Mouse (Mus musculus) cerebellum, adult 9-10 months (tissue): ENCODE measurements at regions not wholly inside any gene's neighbourhood (a gene's known extent, or its start where the extent isn't known, plus 50 kb on each side); places are given as distances from the start of the nearest gene placed in this dataset.
"Not testable (repeated sequence)": the region's sequence is repeated elsewhere in the genome, so short reads cannot be mapped to it uniquely, and the experiment has no call there.

Experiments
- DNase-seq: peaks from one replicate; pipeline ENCODE4 v3.0.0; 2022

DNA sequence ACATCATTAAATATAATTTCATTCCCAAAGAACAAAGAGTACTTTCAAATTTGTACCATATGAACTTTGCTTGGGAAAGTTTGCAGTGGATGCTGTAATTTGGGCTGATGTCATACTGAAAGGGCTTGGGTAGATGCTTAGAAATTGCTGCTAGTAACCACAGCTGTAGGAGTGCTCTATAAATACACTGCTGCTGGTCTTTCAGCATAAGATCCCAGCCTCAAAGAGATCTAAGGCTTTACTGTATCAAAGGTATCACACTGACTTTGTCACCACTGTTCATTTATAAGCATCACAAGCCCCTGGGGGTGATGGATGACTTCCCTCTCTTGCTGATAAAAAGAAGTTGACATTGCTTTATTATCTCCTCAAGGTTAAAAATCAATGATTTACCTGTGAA lies 497.2 kb downstream of the Pla2g4a start:
- DNase-seq = no peak

DNA sequence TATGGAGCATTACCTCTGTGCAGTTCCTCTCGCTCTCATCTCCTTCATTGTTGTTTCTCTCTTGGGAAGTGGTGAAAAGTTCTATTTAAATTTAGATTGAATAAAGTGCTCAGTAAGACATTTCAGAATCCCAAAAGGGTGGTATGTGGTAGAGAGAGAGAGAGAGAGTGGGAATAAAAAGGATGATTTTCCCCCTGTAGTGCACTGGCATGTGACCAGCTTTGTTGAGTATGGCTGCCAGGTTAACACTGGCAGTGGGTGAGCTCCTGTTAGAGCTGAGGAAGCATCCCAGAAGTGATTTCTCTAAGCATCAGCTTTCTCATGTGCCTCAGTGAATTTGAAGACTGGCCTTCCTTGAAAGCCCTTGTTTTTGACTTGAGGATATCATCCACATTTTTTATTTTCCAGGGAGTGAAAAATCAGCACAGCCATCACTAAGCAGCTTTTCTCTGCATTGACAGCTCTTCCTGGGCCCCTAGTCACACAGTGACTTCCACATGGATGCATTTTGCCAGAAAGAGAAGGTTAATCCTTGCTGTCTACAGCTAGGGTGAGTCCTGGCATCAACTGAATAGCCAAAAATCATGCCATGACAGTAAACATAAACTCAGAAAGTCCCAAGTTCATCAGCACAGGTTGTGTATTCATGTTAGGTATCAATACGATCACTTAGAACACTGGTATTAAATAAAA lies 511.1 kb downstream of the Pla2g4a start:
- DNase-seq = no peak

DNA sequence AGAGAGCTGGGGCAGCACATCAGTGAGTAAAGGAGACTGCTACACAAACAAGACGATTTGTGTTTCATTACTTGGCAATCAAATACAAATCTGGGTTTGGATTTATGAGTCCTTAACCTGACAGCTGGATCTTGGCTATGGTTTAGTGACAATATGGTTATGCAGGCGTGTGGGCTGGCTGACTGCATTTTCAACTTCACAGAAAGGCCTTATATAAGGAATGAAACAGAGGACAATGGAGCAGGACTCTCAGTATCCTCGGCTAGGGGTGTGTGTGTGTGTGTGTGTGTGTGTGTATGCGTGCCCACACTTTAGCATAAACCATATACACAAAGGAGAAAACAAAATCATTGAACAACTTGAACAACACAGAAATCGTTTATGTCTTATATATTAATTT lies 512.6 kb downstream of the Pla2g4a start:
- no peak for DNase-seq

DNA sequence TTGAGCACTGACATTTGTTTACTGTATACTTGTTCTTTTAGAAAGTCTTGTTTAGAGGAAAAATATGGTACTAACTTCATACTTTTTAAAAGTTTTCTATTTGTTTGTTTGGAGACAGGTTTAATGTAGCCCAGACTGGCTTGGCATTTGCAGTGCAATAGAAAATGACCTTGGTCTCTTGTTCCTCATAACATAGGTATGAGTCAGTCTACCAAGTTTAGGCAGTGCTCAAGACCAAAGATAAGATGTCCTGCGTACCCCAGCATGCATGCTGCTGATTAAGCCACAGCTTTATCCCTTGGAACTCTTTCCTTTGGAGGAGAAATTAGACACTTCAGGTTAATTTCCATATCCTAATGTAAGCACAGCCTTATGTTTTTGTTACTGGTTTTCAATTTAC lies 550.1 kb downstream of the Pla2g4a start:
- no peak for DNase-seq

DNA sequence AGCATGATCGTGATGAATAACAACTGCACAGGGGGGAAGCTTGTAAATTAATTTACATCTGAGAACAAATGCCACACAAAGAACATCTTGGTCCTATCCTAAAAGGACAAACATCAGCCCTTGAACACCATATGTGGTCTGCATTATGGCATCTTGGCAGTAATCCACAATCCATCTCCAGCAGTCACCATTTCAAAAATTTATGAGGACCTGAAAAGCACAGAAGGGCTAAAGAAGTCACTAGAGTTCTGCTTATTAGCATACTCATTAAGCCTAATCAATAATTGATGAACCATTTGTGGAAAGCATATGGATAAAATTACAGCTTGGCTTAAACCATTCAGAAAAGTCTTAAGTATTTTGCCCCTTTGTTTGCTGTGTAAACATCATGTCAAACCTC lies 555.7 kb downstream of the Pla2g4a start:
- no peak for DNase-seq

DNA sequence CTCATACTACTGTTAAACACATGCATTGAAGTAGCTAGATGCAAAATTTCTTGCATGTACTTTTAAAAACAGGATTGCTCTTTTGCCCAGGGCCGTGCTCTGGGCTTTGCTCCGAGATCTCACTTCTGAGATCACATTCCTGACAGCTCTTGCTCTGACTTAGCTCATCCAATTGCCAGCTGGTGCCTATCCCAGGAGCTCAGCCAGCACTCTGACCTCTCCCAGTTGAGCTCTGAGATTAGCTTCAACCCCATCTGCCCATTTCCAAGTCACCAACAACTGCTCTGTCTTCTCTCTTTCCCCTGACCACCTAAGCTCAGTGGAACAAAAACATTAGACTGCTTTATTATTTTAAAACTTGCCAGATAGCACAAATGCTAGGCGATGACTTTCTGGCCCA lies 572.4 kb downstream of the Pla2g4a start:
- peak; percentile 89 for DNase-seq

DNA sequence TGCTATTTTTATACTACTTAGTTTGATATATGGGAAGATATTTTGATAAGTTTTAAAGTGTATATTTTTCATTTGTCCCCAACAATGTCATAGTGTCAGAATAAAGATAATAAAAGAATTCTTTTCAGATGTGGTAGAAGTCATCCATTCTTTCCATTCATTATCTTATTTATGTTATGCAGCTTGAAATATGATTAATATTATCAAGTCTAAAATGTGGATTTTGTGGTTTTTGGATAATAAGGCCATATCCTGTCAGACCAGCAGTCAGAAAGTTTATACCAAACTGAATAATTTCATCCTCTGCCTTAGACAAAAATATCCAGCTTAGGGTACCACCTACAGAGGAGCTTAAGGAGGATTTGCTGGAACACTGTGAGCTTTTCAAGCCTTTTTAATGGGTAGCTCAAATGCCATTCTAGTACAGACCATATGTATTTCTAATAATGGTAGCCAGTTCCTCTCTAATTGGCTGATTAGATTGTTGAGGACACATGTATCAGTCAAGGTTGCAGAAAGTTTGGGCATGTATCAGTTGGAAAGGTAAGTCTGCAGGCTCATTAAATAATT lies 609.7 kb downstream of the Pla2g4a start:
- no peak for DNase-seq

DNA sequence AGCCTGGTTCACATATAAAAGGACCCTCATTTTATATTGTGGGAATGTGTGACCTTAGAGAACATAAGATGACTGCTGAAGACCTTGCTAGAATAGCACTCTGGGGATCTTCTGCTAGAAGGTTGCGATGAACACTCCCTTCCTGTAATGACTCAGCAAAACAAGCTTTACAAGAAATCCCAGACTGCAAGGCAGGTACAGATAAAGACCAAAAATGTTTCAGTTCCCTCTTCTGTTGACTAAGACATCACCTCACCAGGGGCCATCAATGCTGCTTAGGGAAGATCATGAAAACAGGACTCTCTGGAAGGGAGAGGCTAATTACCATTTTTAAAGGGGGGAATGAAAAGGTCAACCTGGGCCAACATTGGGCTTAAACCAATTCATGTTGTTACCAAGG lies 613.7 kb downstream of the Pla2g4a start:
- DNase-seq = no peak

DNA sequence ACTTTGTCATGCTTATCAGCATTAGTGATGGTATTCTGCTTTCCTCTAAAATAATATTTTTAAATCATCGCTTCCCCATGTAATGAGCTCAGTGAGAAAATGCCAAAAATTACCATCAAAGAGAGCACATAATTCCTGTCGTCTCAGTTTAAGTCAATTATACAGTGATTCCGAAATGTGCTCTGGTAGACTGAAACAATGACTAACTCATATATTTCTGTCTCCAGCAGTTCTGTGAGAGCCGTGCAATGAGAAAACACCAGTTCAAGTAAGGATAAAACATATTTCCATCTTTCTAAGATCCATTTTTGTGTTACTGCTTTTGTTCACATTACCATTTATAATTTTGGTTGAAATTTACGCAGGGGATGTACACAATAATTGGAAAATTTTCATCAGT lies 622.9 kb downstream of the Pla2g4a start:
- DNase-seq = no peak

DNA sequence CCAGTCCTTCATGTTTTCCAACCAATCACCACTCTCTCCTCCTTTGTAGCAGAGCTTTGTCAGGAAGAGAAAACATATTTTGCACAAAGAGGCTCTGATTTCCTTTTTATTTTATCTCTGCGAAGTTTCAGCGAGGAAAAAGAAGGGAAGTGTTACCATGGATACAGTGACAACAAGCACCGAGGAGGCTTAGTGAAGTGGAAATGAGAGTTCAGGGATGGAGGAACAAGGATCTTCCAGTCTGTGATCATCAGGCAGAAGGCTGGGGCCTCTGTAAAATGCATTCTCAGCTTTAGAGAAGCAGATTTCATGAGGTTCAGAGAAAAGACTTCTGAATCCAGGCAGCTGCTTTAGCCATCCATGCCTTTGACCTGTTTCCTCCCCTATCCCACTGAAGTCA lies 628.9 kb downstream of the Pla2g4a start:
- no peak for DNase-seq

DNA sequence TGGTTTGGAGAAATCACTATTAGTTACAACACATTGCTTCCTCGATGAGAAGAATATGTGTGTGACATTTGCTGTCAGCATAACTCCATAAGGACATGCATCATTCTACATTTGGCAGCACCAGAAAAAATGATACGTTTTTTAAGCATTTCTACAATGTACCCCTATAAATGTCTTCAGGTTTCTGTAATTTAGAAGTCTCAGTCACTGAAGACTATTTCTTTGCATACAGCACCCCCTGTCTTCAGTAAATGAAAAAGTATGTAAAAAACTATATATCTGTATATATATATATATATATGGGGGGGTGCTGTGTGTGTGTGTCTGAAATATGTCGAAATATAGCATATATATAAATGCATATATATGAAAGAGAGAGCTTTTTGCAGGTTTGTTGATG lies 633.9 kb downstream of the Pla2g4a start:
- DNase-seq = no peak

DNA sequence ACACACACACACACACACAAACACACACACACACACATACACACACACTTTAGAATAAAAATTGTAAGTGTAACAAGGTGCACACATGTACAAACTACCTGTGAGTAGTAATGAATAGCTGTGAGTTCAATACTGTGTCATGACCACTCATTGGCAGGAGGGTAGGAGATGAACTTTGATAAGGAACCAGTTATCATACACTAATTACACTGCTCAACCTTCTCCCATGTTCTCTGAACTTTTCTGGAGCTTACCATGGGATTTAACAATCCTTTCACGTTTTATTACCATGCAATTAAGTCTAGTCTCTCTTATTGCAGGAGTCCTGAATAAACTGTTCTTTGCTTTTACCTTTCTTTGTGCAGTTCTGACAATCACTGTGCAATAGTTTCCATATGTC lies 638.0 kb downstream of the Pla2g4a start:
- DNase-seq = no peak

DNA sequence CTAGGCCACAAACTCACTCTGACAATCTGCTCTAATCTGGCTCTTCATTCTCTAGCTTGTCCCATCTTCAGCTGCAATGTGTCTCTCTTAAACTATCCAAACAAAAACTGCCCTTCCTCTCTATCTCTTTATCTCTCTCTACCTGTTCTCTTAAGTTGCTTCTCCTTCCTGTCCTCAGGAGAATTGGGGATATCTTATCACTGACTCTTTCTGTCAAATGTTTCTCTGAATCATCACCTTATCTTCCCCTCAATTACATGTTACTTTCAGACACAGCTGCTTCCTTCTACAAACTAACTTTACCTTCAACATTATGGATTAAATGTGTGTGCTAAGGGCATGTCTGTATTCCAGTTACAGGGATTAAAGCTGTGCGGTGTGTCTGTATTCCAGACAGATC lies 671.4 kb downstream of the Pla2g4a start:
- no peak for DNase-seq

DNA sequence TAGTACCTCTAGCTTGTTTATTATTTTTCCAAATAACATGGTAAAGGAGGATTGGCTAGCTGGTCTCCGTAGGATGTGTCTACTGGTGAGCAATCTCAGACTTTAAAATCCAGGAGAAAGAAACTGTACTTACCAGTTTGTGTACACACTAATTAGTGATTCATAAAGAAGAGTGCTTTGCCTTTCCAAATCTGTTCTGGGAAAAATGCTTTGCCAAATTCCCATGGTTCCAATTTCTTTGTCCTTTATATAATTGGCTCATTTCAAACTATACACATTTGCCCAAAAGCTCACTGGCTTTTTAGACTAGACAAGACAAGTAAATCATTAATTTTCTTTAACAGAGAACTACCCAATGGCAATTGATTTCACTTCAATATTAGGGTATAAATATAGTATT lies 686.2 kb downstream of the Pla2g4a start:
- no peak for DNase-seq

DNA sequence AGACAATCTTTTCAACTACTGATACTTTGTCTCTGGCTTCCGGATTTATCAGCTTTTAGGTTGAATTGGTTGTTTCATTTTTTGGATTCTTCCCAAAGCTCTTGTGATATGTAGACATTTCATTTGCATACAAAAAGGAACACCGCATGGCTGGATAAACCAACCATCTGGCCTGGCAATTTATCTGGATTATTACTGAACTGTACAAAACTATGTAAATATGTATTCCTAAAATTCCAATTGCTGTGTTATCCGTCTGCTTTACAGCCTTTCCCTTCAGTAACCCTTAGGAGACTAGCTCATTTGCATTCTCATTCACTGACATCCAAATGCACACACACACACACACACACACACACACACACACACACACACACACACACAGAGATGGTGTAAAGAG lies 704.2 kb downstream of the Pla2g4a start:
- DNase-seq = peak; percentile 43

DNA sequence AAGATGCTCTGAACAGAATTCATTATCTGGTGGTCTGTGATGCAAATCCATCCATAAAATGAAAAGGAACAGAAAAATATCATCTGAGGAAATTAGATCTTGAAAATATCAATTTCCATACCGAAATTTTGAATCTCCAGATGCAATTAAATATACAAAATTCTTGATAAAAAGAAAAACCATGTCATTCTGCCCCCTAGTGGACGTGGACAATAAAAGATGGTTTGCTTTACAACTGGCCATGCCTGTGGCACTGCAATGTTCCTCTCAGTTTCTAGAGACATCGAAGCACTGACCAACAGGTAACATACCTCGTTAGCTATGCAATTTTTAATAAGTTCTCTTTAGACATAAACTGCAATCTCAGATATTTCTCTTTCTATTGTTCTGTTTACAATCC lies 706.9 kb downstream of the Pla2g4a start:
- peak; percentile 25 for DNase-seq

DNA sequence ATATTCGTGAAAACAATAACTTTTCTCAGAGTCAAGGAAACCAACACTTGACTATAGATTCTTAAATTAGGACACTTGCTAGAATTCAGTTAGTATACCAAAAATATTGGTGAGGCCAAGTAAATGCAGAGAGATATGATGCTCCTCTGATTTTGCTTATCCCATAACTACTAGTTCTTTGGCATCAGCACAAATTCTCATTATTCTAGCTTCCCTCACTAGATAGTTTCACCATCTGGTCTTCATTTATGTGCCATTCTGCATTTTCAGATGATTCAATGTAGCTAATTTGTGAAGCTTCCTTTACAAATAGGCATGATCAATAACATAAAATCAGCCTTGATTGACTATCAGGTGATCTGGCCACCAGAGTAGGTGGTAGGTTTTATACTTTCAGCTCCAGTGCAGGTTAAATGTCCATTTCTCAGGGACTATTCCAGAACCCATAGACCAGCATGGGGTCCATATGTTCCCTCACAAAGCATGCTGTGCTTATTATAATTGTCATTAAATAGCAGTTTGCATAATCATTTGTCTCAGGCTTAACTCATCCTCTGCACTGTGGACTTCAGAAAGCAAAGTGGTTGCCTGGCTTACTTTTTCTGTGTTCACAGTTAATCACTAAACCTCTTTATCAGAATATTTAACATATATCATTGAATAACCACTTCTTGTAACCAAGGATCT lies 722.6 kb downstream of the Pla2g4a start:
- DNase-seq = peak; percentile 86

DNA sequence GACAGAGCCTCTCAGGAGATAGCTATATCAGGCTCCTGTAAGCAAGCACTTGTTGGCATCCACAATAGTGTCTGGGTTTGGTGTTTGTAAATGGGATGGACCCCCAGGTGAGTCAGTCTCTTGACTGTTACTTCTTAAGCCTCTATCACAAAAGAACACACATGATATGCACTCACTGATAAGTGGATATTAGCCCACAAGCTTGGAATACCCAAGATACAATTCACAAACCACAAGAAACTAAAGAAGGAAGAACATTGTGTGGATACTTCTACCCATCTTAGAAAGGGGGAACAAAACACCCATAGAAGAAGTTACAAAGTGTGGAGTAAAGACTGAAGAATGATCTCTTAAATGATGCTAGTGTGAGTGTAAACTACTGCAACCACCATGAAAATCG lies 733.9 kb downstream of the Pla2g4a start:
- DNase-seq = not testable (repeated sequence)

DNA sequence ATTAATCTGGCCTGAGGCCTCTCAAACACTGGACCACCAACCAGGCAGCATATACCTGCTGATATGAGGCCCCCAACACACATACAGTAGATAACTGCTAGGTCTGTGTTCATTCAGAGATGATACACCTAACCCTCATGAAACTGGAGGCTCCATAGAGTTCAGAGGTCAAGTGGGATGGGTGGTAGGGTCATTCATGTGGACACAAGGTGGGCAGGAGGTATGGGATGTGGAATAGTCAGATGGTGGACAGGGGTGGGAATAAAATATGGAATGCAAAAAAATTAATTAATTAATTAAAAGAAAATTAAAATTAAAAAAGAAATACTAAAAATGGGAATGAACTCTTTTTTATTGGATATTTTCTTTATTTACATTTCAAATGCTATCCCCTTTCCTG lies 734.7 kb downstream of the Pla2g4a start:
- no peak for DNase-seq

DNA sequence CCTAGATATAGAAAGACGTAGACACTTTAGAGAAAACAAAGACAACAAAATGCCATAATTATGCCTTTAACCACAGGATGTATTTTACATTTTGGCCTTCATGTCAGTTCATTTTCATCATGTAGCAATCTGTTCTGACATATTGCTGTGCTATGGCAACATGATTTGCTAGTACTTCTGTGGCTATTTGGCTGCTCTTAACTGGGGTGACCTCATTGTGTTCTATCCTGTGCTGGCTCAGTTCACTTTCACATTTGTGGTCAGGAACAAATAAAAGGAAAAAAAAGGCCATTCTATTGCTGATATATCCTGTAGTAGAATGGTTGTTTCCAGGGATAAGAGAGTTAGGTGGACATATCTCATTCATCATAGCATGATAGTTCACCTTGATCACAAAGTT lies 758.5 kb downstream of the Pla2g4a start:
- peak; percentile 48 for DNase-seq

DNA sequence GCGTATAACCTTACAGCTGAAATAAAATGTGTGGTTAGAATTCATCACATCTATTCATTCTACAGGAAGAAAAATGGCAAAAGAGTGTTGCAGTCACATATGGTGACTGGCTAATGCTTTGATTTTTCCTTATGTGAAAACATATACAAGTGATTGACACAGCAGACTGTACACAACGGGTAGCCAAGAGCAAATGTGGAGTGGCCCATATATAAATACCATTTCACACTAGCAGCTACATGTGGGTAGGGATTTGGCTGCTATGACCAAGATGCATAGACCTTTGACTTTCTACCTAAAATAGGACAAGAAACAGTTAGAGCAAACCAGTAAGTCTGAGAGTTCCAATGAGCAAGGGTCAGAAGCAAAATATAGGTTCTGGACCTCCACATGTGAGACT lies 761.8 kb downstream of the Pla2g4a start:
- DNase-seq = no peak

DNA sequence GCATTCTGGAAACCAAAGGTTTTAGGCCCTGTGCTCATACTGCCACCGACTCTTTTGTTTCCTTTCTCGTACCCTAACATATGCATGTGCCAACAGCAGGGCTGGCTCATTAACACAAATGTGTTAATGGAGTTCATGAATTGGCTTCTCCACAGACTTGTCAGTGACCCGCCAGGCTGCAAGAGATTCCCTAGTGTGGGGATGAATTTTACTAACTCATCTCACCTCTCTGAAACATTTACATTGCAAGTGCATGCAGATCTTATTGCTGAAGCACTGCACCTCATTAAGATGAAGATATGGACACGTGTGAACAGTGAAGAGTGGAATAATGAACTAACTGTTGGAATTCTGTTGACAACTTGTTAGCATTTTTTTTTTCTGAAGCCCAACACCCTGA lies 762.2 kb downstream of the Pla2g4a start:
- DNase-seq = no peak
